Mouse (Mus musculus) right cerebral cortex, adult 18-20 months (tissue): Measurements from ENCODE around the gene Olfr976.
"Not testable (repeated sequence)": the region's sequence is repeated elsewhere in the genome, so short reads cannot be mapped to it uniquely, and the experiment has no call there.

ENCODE experiments used
- DNase-seq: peaks from one replicate; pipeline ENCODE4 v3.0.0; 2022; ENCODE audit warnings: mixed read lengths

The Olfr976 gene

DNA sequence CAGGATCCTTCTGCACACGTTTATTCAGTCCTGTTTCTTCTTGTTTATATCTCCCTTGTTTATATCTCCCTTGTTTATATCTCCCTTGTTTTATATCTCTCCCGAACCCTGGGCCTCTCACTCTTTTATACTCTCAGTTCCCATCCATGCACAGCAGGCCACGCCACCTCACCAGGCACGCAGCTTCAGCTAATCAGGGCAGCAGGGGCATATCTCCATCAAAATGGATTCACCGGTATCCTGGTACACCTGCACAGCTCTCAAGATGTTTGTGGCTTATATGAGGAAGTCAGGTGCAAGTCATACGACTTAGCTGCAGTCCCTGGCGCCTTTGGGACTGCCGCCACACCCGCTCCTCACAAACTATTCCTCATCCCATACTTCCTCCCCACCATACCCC is at the start of gene Olfr976:
Olfr976 (minus strand) TSS at position 101 of the 400 bp plus-strand sequence.
- DNase-seq, result not testable (repeated sequence)

DNA sequence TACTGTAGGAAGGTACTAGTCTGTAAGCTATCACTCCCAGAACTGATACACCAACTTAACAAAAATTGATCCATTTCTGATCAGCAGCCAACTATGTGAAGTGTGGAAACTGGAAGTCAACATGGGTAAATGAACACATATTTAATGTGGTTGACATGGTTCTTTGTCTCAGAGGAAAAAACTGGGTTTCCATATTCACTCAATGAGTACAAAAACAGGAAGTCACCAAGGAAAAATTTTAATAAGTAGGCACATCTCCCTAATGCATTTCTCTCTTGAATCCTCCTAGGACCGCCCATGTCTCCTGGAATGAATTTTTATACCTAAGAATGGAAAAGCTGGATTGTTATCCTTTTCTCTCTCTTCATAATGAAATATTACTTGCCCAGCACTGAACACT is 48.5 kb upstream of the Olfr976 start, which contains the start of gene Olfr980:
Olfr980 (minus strand) TSS at position 101 of the 400 bp plus-strand sequence.
- no peak for DNase-seq

DNA sequence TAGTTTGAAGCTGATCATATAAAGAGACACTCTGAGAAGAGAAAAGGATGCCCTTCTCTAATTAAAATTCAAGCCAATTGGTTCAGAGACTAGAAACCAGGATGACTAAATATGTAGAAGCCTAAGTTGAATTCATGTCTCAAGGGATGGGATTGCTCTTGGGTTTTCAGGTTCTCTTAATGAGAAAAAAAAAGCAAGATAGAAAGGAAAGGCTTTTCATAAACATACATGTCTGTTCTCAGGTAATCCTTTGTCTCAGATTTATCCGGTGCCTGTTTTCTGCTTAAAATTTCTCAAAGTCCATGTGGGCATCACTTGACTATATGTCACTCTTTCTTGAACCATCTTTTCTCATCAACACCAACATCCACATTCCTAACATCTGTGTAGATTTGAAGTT is 42.4 kb upstream of the Olfr976 start, which contains the start of gene Olfr979:
Olfr979 (minus strand) TSS at position 101 of the 400 bp plus-strand sequence.
- no peak for DNase-seq

DNA sequence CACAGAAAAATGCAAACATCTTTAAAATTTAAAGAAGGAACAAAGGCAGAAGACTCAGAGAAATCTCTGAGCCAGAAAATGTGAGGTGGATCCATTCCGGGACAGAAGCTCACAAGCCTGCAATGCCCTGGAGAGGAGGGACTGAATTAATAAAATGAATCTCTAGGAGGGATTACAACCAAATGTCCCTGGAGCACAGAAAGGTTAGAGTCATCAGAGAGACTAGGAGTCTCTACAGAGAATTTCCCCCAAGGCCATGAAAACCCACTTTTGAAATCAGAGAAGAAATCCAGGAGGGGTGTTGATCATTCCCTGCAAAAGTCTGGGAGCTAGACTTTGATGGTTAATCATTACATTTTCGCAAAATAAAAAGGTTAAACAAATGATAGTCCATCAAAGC is 30.9 kb upstream of the Olfr976 start, which contains the start of gene Olfr978:
Olfr978 (plus strand) TSS at position 301 of the 400 bp plus-strand sequence.
- no peak for DNase-seq

DNA sequence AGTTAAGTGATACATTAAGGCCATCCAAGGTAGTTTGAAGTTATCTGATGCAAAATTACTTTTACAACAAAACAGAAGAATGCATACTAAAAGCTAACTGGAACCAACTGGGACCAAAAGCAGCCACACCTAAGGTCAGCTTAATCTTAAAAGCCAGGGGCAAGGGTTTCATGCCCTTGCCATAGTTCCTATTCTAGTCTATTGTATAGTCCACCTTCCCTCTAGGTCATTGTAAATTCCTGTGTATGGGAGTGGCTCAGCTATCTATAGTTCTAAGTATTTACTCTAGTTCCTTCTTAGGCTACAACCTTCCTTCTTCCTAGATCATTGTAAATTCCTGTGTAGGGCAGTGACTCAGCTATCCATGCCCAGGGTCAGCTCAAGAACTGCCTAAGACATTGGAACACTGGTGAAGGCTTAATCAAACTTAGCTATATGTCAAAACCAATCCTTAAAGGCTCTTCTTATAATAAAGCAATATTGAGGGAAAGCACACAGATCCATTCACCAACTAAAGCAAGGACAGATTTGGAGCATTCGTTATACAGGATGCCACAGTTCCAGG is 15.7 kb upstream of the Olfr976 start:
- not testable (repeated sequence) for DNase-seq

DNA sequence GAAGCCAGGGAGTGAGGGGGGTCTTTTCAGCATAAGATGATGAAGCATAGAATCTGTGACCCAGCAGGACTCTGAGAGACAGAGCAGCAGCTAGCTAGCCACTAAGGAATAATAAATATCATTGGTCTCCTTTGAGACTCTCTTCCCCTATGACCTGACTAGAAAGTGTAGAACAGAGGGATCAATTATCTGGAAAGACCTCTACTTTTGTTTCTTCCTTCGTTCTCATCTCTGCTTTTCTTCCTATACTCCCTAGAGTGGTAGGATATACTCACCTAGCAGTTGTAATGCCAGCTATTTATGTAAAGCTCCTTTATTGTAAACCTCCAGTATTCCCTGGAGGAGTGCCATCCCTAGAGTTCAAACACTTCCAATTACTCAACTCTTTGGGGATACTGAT is 9.0 kb downstream of the Olfr976 start, which contains the start of gene Olfr975:
Olfr975 (minus strand) TSS at position 101 of the 400 bp plus-strand sequence.
- no peak for DNase-seq

DNA sequence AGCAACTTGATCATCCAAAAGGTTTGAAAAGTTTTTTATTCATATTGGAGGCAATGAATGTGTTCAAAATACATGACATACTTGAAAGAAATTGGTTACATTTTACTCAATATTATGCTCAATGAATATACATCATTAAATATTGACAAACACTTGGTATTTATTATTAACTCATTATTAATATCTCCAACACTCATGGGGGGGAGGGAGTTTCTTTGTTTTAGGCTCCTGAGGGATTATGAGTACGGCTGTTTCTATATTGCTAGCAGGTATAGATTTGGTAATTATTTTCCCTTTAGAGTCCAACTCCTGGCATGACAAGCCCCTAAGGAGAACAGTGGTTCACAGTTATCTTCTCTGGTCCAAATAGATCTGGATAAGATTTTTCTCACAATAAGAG is 23.7 kb downstream of the Olfr976 start, which contains the start of gene Olfr974:
Olfr974 (plus strand) TSS at position 301 of the 400 bp plus-strand sequence.
- DNase-seq, result no peak

DNA sequence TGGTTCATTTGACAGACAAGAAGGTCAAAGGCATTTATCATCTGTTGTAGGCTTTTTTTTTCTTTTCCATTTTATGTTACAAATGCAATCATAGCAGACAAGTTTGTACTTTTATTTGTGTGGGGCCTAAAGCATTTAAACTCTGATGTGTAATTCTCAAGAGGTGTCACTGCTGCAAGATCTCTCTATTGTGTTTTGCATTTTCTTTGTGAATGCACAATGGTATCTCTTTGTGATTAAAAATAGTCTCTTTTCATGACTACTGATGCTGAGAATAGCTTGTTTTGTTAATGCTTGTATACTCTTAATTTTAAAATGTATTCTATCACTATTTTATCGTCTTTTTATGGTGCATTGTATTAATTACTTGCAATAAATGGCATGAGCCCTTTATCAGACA is 32.1 kb downstream of the Olfr976 start:
- not testable (repeated sequence) for DNase-seq

DNA sequence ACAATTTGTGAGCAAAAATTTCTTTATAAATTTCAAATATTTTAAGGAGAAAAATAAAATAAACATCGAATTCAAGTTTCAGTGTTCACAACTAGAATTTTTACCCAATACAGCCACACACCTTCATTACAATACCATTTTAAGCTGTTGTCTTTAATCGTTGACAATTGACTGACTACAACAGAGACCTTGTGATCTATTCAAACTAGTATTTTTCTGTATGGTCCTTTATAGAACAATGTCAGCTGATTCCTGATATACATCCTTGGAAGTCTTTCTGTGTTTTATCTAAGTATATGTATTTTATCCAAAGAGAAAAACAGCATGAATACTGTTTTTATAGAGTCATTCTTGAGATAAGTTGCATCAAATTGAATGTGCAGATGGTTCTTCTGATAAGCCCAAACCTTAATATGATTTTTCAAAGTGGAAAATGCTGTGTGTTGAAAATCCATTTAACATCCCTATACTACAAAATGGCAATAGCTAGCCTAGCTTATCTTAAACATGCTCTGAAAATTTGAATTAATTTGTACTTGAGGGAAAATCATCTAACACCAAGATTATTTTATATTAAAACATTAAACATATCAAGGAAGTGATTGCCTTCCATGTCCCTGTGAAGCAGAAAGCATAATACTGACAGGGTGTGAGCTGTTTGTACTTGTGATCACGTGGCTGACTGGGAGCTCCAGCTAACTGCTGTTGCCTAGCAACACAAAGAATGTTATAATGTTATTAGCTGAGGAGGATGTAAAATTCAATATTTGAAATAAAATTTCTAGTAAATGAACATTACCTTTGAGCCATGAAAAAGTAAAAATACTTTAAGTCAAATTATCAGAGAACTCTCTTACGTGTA is 32.7 kb downstream of the Olfr976 start:
- DNase-seq, result not testable (repeated sequence)

DNA sequence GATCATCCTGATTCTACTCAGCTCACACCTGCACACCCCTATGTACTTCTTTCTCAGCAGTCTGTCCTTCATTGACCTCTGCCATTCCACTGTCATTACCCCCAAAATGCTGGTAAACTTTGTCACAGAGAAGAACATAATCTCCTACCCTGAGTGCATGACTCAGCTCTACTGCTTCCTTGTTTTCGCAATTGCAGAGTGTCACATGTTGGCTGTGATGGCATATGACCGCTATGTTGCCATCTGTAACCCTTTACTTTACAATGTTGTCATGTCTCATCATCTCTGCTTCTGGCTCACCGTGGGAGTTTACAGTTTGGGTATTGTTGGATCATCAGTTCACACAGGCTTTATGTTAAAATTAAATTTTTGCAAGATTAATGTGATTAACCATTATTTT is 51.0 kb downstream of the Olfr976 start:
- no peak for DNase-seq

DNA sequence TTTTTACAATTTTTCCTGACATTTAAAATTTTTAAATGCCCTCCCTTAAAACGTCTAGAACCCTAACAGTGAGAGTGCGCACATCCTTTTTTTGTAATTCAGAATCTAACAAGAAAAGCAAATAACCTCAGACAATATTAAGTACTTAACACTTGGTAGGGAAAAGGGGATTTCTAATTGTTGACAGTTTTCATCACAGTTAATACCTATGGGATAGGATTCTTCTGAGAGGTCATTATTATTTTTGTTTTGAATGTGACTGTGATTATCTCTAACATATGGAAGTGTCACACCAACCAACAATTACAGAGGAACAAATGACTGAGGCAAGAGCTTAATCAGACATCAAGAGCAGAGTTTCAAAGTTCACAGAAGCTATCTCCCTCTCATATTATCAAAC is 53.9 kb downstream of the Olfr976 start, which contains the start of gene Olfr229:
Olfr229 (plus strand) TSS at position 301 of the 400 bp plus-strand sequence.
- DNase-seq, result no peak

DNA sequence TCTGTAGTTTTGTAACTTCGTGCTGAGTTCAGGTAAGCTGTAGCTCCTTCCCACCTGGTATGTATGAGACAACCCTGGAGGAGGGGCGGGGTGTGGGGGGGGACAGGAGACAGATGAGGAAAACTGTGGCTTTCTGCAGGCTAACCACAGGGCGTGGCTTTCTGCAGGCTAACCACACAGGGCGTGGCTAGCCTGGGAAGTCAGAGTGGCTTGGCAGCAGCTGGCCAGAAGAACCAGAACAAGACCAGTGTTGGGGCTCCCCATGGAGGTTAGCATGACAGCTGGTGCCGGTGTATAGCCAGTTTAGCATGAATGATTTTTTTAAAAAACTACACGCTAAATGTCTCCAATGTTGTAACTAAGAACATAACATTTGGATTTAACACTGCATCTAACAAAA is 55.8 kb downstream of the Olfr976 start:
- no peak for DNase-seq
